ENCODE assay signal across 16 mouse cellular contexts in genomic region chr6:120930450-120931306, GRCm38 (mm10). TPM values are rescaled to one million over a fixed set of nuclear protein-coding genes. Genes with fewer than 3 reads are reported as not detected.
A peak's percentile ranks its signal among the peaks of the same experiment; 100 is the strongest.
DNase-seq lines count a peak whose midpoint lies in the region; ATAC-seq and TF ChIP-seq lines count a peak whose summit lies in the region.
"Had no signal": no experiment of that assay in that cellular context is flagged by ENCODE, and none has a peak within 500 bp of the region (broad histone marks: within the 10 kb centered on the region; RNA-seq: fewer than 3 reads in every experiment).

No protein-coding gene starts in this region.

- H3K36me3 ChIP-seq in heart, embryonic 16.5 days (ENCODE audit: control insufficient read depth, insufficient read depth), result peaks cover 20% of the 10 kb centered on the region
- H3K36me3 ChIP-seq in MEL (ENCODE audit: control insufficient read depth in 1 of 2, insufficient read depth in 2 of 2, low read length in 2 of 2), result peaks cover 0 to 8% of the 10 kb centered on the region in 2 experiments; a peak in 2 of 4 replicates
- H3K36me3 ChIP-seq in liver, embryonic 15.5 days (replicated peaks), result peaks cover 46% of the 10 kb centered on the region
- H3K36me3 ChIP-seq in thymus, adult 2 months (ENCODE audit: control insufficient read depth, insufficient read depth, low read length), result no peaks in the 10 kb centered on the region
- H3K36me3 ChIP-seq in forebrain, embryonic 15.5 days, result peaks cover 24% of the 10 kb centered on the region

- TF ChIP-seq POLR2A in MEL (IDR thresholded peaks at IDR 0.05; ENCODE audit: control insufficient read depth in 1 of 2, insufficient read depth in 1 of 2, low read depth in 1 of 2, low read length in 2 of 2, poor library complexity in 1 of 2), result no peak
- peak; percentile 43; the same call in 1 of the 2 replicates for TF ChIP-seq POLR2A in thymus, adult 2 months (IDR thresholded peaks at IDR 0.05; ENCODE audit: control insufficient read depth, extremely low read depth, insufficient read depth, low read length, poor library complexity)

- peak; percentile 42 for ATAC-seq in heart, embryonic 16.5 days (replicated peaks; ENCODE audit: extremely low read depth, insufficient read depth, low FRiP score)
- 0 out of 2 replicates have a peak, but pooled peaks have one; percentile 19 for ATAC-seq in liver, embryonic 15.5 days (ENCODE audit: insufficient read depth)
- no peak for ATAC-seq in forebrain, embryonic 15.5 days (replicated peaks)

- no peaks in the 10 kb centered on the region for H3K9me3 ChIP-seq in heart, embryonic 16.5 days (replicated peaks; ENCODE audit: control insufficient read depth, low read length)
- H3K9me3 ChIP-seq in MEL (replicated peaks; ENCODE audit: insufficient read depth, low read length), result no peaks in the 10 kb centered on the region
- H3K9me3 ChIP-seq in liver, embryonic 15.5 days (replicated peaks), result no peaks in the 10 kb centered on the region
- H3K9me3 ChIP-seq in forebrain, embryonic 15.5 days, result no peaks in the 10 kb centered on the region
- H3K9me3 ChIP-seq: heart, embryonic 13.5 days; hindbrain, embryonic 12.5 days; neural tube, embryonic 12.5 days had no signal

- no peak overlapping the region for H3K9ac ChIP-seq in heart, embryonic 16.5 days (ENCODE audit: low read length)
- H3K9ac ChIP-seq in MEL (ENCODE audit: control insufficient read depth, low read depth, low read length, poor library complexity, severe bottlenecking), result no peak overlapping the region
- H3K9ac ChIP-seq in liver, embryonic 15.5 days, result no peak overlapping the region
- no peak overlapping the region for H3K9ac ChIP-seq in forebrain, embryonic 15.5 days (replicated peaks)
- H3K9ac ChIP-seq: heart, embryonic 13.5 days; hindbrain, embryonic 12.5 days; lung, embryonic 14.5 days; neural tube, embryonic 12.5 days had no signal

- no peaks in the 10 kb centered on the region for H3K79me2 ChIP-seq in MEL (ENCODE audit: control insufficient read depth, insufficient read depth, low read length, poor library complexity)

- 80% methylated on average over 6 of the region's 6 CpGs for WGBS in heart, embryonic 16.5 days
- WGBS in liver, embryonic 15.5 days (ENCODE audit: insufficient replicate concordance), result 55% methylated on average over 6 of the region's 6 CpGs
- 26% methylated on average over 6 of the region's 6 CpGs for WGBS in thymus, adult 2 months
- WGBS in forebrain, embryonic 15.5 days, result 90% methylated on average over 6 of the region's 6 CpGs

- H3K4me3 ChIP-seq in heart, embryonic 16.5 days (ENCODE audit: low read length), result no peak overlapping the region
- no peak overlapping the region for H3K4me3 ChIP-seq in MEL (ENCODE audit: control insufficient read depth in 1 of 2, insufficient read depth in 1 of 2, low read depth in 2 of 2, low read length in 2 of 2)
- H3K4me3 ChIP-seq in liver, embryonic 15.5 days (replicated peaks), result no peak overlapping the region
- H3K4me3 ChIP-seq in thymus, adult 2 months (ENCODE audit: control insufficient read depth, insufficient read depth, low read length), result peak overlapping the region; percentile 17; the same call in 1 of the 2 replicates
- H3K4me3 ChIP-seq in forebrain, embryonic 15.5 days, result no peak overlapping the region
- H3K4me3 ChIP-seq: heart, embryonic 13.5 days; hindbrain, embryonic 12.5 days; neural tube, embryonic 12.5 days had no signal

- TF ChIP-seq EP300 in MEL (IDR thresholded peaks at IDR 0.05; ENCODE audit: low read depth in 1 of 2, low read length in 2 of 2), result peak; percentile 19 to 40; a peak in 1 of 4 replicates

- peaks cover 15% of the 10 kb centered on the region for H3K4me1 ChIP-seq in heart, embryonic 16.5 days (ENCODE audit: control insufficient read depth, insufficient read depth, low read length)
- H3K4me1 ChIP-seq in MEL (ENCODE audit: control insufficient read depth in 1 of 2, insufficient read depth in 2 of 2, low read length in 2 of 2), result peaks cover 18 to 21% of the 10 kb centered on the region in 2 experiments
- peaks cover 33% of the 10 kb centered on the region for H3K4me1 ChIP-seq in liver, embryonic 15.5 days (replicated peaks)
- peaks cover 78% of the 10 kb centered on the region for H3K4me1 ChIP-seq in thymus, adult 2 months (replicated peaks; ENCODE audit: control insufficient read depth, insufficient read depth, low read length)
- no peaks in the 10 kb centered on the region for H3K4me1 ChIP-seq in forebrain, embryonic 15.5 days
- H3K4me1 ChIP-seq: hindbrain, embryonic 12.5 days; neural tube, embryonic 12.5 days had no signal

- no peak for TF ChIP-seq CTCF in MEL (IDR thresholded peaks at IDR 0.05 in 2 of 3, conservative IDR thresholded peaks at IDR 0.05 in 1 of 3; ENCODE audit: control insufficient read depth in 1 of 3, insufficient read depth in 1 of 3, low read depth in 2 of 3, low read length in 3 of 3, poor library complexity in 1 of 3, severe bottlenecking in 1 of 3)
- TF ChIP-seq CTCF in thymus, adult 2 months (IDR thresholded peaks at IDR 0.05; ENCODE audit: borderline replicate concordance, control insufficient read depth, extremely low read depth, insufficient read depth, low read length, poor library complexity), result no peak

- no peak for DNase-seq in heart, adult 8-10 months (ENCODE audit: low spot score)
- DNase-seq in MEL (ENCODE audit: low read depth, low spot score), result peak; percentile 26
- peak; percentile 76 for DNase-seq in thymus, adult 2 months
- no peak for DNase-seq in Muller cell, postnatal 12 days (ENCODE audit: inconsistent ontology term)
- DNase-seq in embryo, embryonic 10 days (ENCODE audit: low spot score), result no peak
- DNase-seq: adrenal gland, adult 2 months; cerebellum, adult 2 months; kidney, adult 18-20 months; lung, embryonic 14.5 days; right cerebral cortex, postnatal 25 days had no signal

- no peak for TF ChIP-seq RAD21 in MEL (IDR thresholded peaks at IDR 0.05; ENCODE audit: low read depth, low read length)

- peak overlapping the region; percentile 61; the same call in 1 of the 2 replicates for H3K27ac ChIP-seq in heart, embryonic 16.5 days (ENCODE audit: low read length)
- H3K27ac ChIP-seq in MEL (ENCODE audit: control insufficient read depth, low read depth, low read length), result no peak overlapping the region
- no peak overlapping the region for H3K27ac ChIP-seq in liver, embryonic 15.5 days (replicated peaks)
- H3K27ac ChIP-seq in thymus, adult 2 months (ENCODE audit: control insufficient read depth, insufficient read depth, low read length), result peak overlapping the region; percentile 96
- H3K27ac ChIP-seq in forebrain, embryonic 15.5 days (replicated peaks), result no peak overlapping the region
- H3K27ac ChIP-seq: heart, embryonic 13.5 days; hindbrain, embryonic 12.5 days; neural tube, embryonic 12.5 days had no signal

- H3K27me3 ChIP-seq in heart, embryonic 16.5 days (ENCODE audit: control insufficient read depth, insufficient read depth, low read length), result no peaks in the 10 kb centered on the region
- no peaks in the 10 kb centered on the region for H3K27me3 ChIP-seq in MEL (ENCODE audit: control insufficient read depth in 1 of 2, insufficient read depth in 2 of 2, low read length in 2 of 2)
- H3K27me3 ChIP-seq in liver, embryonic 15.5 days, result no peaks in the 10 kb centered on the region
- no peaks in the 10 kb centered on the region for H3K27me3 ChIP-seq in thymus, adult 2 months (ENCODE audit: control insufficient read depth, insufficient read depth, low read length)
- H3K27me3 ChIP-seq in forebrain, embryonic 15.5 days, result no peaks in the 10 kb centered on the region
- H3K27me3 ChIP-seq: heart, embryonic 13.5 days; hindbrain, embryonic 12.5 days; neural tube, embryonic 12.5 days had no signal

- no peak overlapping the region for H3K4me2 ChIP-seq in heart, embryonic 16.5 days (ENCODE audit: low read depth, low read length)
- no peak overlapping the region for H3K4me2 ChIP-seq in liver, embryonic 15.5 days
- H3K4me2 ChIP-seq in forebrain, embryonic 15.5 days (replicated peaks), result no peak overlapping the region
- H3K4me2 ChIP-seq: heart, embryonic 13.5 days; hindbrain, embryonic 12.5 days; lung, embryonic 14.5 days; neural tube, embryonic 12.5 days had no signal

TF ChIP-seq in MEL, 35 proteins besides CTCF, POLR2A, EP300 and RAD21:
- no peak for TF ChIP-seq SIN3A (IDR thresholded peaks at IDR 0.05; ENCODE audit: low read length)
- peak; percentile 57 for TF ChIP-seq TCF12 (IDR thresholded peaks at IDR 0.05; ENCODE audit: low read depth, low read length)
- peak; percentile 23; the same call in 1 of the 2 replicates for TF ChIP-seq TAL1 (IDR thresholded peaks at IDR 0.05; ENCODE audit: low read length)
- TF ChIP-seq USF1 (IDR thresholded peaks at IDR 0.05; ENCODE audit: low read depth, low read length), result no peak
- TF ChIP-seq MAZ (IDR thresholded peaks at IDR 0.05; ENCODE audit: low read depth, low read length), result 0 out of 2 replicates have a peak, but pooled peaks have one; percentile 30
- no peak for TF ChIP-seq JUND (IDR thresholded peaks at IDR 0.05; ENCODE audit: low read depth, low read length)
- TF ChIP-seq MAX (IDR thresholded peaks at IDR 0.05; ENCODE audit: low read length), result no peak
- no peak for TF ChIP-seq POLR2AphosphoS2 (IDR thresholded peaks at IDR 0.05; ENCODE audit: low read length)
- peak; percentile 41; the same call in 1 of the 2 replicates for TF ChIP-seq ETS1 (IDR thresholded peaks at IDR 0.05; ENCODE audit: low read depth, low read length)

RNA-seq across cellular contexts. Expression of gene Bid, which starts 14.0 kb away (rescaled TPM):
- 11.0 and 18.3 TPM in 2 replicates for polyA plus RNA-seq in heart, embryonic 16.5 days (2015; fragmentation: Nextera tagmentation; extraction: Ambion mirVana)
- 1 to 10 TPM in 2 of 4 experiments, under 1 TPM in 2; 0.81 to 1.7 (median 0.95) TPM for total RNA-seq in heart, adult 8-10 months (2022)
- total RNA-seq in MEL (2012; rRNA removed), result 27.5 and 28.2 TPM in 2 replicates
- polyA plus RNA-seq in MEL (2012; ENCODE audit: insufficient read depth in 1 of 2, insufficient read length in 2 of 2, low read depth in 1 of 2, low replicate concordance in 2 of 2, missing spikeins in 1 of 2), result 10 to 100 TPM in 1 of 2 experiments, not detected in 1; 50.2 TPM
- 22.0 TPM in 2 replicates for polyA plus RNA-seq in liver, embryonic 15.5 days (2015; fragmentation: Nextera tagmentation; extraction: Ambion mirVana)
- 36.5 and 43.1 TPM in 2 replicates for polyA plus RNA-seq in thymus, adult 2 months (2012; rRNA removed)
- polyA plus RNA-seq in forebrain, embryonic 15.5 days (2015; fragmentation: Nextera tagmentation; extraction: Ambion mirVana), result 24.3 TPM in 2 replicates

Comparison
In these comparisons a context has a peak if more than half of its experiments do, and no peak if none do; other contexts are left out.
1. H3K27ac ChIP-seq: peak in heart, embryonic 16.5 days (single experiment) and thymus, adult 2 months (single experiment); none in MEL (single experiment), liver, embryonic 15.5 days (single experiment) and forebrain, embryonic 15.5 days (single experiment).
2. DNase-seq: peak in MEL (single experiment) and thymus, adult 2 months (single experiment); none in heart, adult 8-10 months (single experiment), Muller cell, postnatal 12 days (single experiment) and embryo, embryonic 10 days (single experiment).